Mouse (Mus musculus): ENCODE data around the gene Fmod.

The Fmod gene

GRCm38 (mm10) chr1:134037172-134037571, at the start of gene Fmod:
Gene Fmod, plus strand, starts transcription at chr1:134037254.
- no peak for DNase-seq

GRCm38 (mm10) chr1:133988845-133989244, 48.2 kb upstream of the Fmod start:
- no peak for DNase-seq

DNA sequence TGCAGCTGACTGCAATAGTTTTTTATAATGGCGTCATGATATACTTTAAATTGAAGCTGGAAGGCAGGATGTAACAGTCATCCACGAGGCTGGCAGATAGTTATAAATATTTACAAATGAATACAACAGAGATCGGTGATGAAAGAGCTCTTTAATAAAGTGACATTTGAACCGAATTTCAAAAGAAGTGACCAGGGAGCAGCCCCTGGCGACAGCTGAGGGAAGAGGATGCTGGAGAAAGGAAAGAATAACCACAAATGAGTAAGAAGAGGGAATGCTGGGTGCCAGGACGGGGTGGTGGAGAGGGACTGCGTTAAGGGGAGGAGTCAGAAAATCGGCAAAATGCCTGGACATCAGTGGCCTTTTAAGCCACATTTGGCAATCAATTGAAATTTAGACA, 45.8 kb upstream of the Fmod start:
- DNase-seq, result no peak

- DNase-seq, result no peak
Observed at GRCm38 (mm10) chr1:134005490-134005889, 31.6 kb upstream of the Fmod start.

- no peak for DNase-seq
Observed at GRCm38 (mm10) chr1:134006105-134006764, 30.8 kb upstream of the Fmod start.

GRCm38 (mm10) chr1:134024293-134024971, 12.6 kb upstream of the Fmod start:
- no peak for DNase-seq

DNA sequence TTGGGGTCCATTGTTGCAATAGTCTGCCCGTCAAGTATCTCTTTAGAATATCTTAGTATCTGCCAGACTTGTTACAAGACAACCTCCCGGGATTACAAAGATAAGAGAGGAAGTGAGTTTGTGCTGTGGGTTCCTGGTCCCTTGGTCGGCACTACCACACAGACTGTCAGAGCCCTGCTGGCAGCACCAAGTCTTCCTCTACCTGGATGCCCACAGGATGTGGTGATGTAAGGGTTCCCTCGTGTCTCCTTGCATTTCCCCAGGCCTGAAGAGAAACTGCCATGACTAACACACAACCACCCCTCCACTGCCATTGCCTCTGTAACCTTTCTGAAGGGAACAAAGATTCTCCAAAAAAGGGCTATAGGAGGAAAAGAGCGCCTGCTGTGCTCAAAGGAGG, 11.1 kb upstream of the Fmod start:
- no peak for DNase-seq

- DNase-seq, result no peak
Observed at GRCm38 (mm10) chr1:134026741-134027140, 10.3 kb upstream of the Fmod start.

GRCm38 (mm10) chr1:134028161-134028846, 8.8 kb upstream of the Fmod start:
- no peak for DNase-seq

GRCm38 (mm10) chr1:134036492-134036891, 562 bp upstream of the Fmod start:
- no peak for DNase-seq

- DNase-seq, result no peak
Observed at GRCm38 (mm10) chr1:134038336-134038735, 1.3 kb downstream of the Fmod start.

- no peak for DNase-seq
Observed at GRCm38 (mm10) chr1:134039361-134039760, 2.3 kb downstream of the Fmod start.

- DNase-seq, result no peak
Observed at GRCm38 (mm10) chr1:134041900-134042299, 4.8 kb downstream of the Fmod start.

DNA sequence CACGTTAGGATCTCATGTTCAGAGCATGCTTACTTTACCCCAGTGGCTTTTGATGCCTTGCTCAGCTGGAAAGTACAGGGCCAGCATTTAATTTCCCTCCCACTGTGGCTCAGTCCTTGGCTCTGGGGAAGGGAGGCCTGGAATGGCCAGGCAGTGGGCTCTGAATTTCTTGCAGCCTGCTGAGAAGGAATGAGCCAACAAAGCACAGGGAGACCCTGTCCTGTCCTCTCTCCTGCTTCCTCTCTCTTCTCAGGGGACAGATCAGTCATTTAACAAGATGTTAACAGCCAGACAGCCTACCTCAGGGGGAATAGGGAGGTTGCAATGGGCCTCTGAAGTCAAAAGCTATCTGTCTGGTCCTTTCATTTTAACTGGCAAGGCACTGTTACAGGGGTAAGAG, 5.3 kb downstream of the Fmod start:
- DNase-seq, result no peak

DNA sequence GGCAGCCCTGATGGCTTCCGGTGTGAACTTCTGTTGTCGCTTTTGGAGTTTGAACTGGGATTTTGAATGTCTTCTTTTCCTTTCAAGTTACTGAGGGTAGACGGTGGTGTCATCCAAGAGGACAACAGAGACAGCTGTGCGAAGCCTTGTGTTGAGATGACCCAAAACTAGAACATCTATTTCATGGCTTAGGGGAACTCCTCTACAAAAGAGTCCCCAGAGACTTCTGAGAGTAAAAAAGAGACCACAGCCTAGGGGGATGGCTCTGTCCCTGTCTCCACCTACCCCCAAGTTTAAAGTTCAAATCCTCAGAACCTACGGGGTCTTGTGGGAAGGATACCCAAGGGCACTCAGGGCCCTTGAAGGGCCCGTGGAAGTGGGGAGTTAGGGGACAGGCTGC, 7.8 kb downstream of the Fmod start:
- DNase-seq, result no peak

GRCm38 (mm10) chr1:134045971-134046370, 8.9 kb downstream of the Fmod start:
- DNase-seq, result peak; percentile 85

DNA sequence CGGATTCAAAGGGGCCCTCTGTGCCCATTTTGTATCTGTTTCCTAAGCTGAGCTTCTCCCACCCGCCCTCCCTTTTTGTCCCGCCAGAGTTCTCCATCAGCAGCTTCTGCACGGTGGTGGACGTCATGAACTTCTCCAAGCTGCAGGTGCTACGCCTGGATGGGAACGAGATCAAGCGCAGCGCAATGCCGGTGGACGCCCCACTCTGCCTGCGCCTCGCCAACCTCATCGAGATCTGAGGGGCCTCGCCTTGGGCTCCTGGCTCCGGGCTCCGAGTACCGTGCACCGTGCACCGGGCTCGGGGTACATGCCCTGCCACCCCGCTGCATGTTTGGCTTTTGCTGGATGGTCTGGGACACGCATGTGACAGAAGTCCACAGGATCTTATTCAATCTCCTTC, 9.3 kb downstream of the Fmod start:
- peak; percentile 38 for DNase-seq

GRCm38 (mm10) chr1:134047431-134047830, 10.4 kb downstream of the Fmod start:
- no peak for DNase-seq

DNA sequence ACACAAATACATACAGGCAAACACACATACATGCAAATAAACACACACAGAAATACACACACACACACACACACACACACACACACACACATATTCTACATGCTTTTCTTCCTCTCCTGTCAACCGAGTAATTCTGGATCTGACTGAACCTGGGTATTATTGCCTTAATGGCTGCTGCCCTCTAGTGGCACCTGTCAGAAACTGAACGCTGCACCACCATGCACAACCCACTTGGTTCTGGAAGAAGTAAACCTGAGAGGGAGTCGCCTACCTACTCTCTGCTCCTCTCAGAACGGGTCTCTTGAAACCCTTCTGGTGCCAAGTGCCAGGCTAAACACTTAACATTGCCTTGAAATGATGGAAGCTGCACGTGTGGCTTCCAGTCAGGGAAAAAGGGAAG, 11.7 kb downstream of the Fmod start:
- DNase-seq, result peak; percentile 71

DNA sequence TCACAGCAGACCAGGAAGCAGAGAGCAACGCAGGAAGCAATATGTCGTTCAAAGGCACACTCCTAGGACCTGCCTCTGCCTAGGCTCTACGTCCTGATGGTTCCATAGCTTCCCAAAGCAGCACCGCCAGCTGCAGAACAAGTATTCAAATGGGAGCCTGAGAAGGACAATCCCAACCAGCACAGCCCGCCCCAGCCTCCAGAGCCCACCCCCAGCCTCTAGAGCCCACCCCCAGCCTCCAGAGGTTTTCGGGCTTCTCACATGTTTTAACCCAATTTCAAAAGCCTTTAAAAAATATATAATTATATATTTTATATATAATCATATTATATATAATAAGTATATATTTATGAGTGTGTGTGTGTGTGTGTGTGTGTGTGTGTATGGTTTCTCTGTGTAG, 12.5 kb downstream of the Fmod start:
- no peak for DNase-seq

DNA sequence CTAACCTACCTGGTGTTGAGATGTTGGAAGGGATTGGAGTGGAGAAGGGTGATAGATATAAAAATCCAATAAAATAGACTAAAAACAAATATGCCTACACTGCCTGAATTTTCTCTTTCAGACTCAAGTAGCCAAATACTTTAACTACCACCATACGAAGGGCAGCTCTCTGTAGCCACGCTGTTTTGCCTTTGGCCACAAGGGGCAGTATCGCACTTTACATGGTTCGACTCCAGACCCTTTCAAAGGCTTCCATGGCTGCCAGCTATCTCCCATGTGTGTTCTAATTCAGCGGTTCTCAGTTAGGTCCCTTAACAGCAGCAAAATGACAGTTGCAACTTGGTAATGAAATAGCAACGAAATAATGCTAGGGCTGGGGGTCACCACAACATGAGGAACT, 16.2 kb downstream of the Fmod start:
- DNase-seq, result peak; percentile 92

DNA sequence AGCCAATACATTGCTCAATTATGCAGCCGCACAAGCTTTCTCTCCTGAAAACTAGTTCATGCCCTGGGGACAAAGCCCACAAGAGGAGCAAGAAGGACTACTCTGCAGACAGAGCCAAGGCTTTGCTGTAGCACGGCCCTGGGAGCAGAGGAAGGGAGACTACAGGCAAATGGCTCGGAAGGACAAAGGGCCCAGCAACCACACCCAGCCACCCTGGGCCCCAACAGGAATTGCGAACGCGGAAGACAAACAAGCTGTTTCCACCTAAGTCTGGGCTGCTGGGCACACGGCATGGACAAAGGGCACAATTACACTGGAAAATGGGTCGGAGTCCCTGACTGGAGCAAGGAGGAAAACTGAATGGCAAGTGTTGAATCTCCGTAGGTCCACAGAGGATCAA, 18.0 kb downstream of the Fmod start:
- no peak for DNase-seq

DNA sequence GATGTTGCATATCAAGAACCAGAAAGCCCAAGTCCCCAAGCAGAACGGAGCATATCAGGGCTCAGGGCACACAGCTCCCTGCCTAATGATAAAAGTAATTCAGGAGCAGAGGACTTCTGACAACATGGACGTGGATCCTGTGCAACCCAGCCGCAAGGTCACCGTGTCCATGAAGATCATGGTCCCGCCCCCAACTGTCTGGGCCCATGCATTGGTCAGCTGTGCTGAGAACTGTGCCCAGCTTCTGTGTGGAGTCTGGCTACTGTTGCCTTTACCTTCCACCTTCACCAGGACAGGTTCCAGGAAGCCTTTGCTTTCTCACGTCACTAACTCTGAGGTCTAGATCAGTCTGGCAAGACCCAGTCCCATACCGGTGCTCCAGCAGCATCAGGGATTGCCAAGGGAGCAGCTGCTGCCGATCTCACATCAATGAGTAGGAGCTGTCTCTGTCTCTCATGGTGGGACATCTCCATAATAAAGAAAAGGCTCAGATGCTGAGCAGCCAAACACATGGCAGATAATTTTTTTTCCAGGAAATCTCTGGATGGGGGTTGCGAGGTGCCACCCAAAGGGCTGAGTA, 18.7 kb downstream of the Fmod start:
- no peak for DNase-seq

GRCm38 (mm10) chr1:134056285-134056684, 19.2 kb downstream of the Fmod start:
- DNase-seq, result no peak

Measured in thymus, postnatal 14 days (tissue).